Mouse (Mus musculus) erythroblast, embryonic 14.5 days (primary cell): ENCODE results near the gene Nol8. TPM values are rescaled to one million over a fixed set of nuclear protein-coding genes. Genes with fewer than 3 reads are reported as not detected.

Source experiments
- H3K27me3 ChIP-seq: 2 replicates; pipeline ENCODE4 v1.6.1; 2012; ENCODE audit warnings: inconsistent platforms; ENCODE audit not compliant: control insufficient read depth
- H3K36me3 ChIP-seq: 2 replicates; pipeline ENCODE4 v1.6.1; 2012; ENCODE audit warnings: mild to moderate bottlenecking, inconsistent platforms; ENCODE audit not compliant: control insufficient read depth
- H3K4me1 ChIP-seq: 2 replicates; pipeline ENCODE4 v1.6.1; 2012; ENCODE audit warnings: inconsistent platforms; ENCODE audit not compliant: control insufficient read depth
- H3K4me3 ChIP-seq: replicated peaks from 2 replicates; pipeline ENCODE3; 2012; ENCODE audit warnings: moderate library complexity, mild to moderate bottlenecking, inconsistent platforms
- H3K9me3 ChIP-seq: 2 replicates; pipeline ENCODE4 v1.6.1; 2012; ENCODE audit warnings: low read length, inconsistent platforms, mixed read lengths; ENCODE audit not compliant: control insufficient read depth
- GATA1 ChIP-seq: IDR thresholded peaks from 2 replicates; pipeline ENCODE4 v1.6.1; 2012; ENCODE audit warnings: low read length, inconsistent platforms, mixed read lengths
- TAL1 ChIP-seq: IDR thresholded peaks from 3 replicates; pipeline ENCODE4 v1.6.1; 2012; ENCODE audit warnings: low read length, inconsistent platforms, mixed read lengths
- polyA plus RNA-seq: library from polyadenylated mRNA; stranded (reverse); fragments of >175 nt; gene quantifications from 2 replicates; pipeline ENCODE4 v1.2.3, GENCODE M21; 2012

Nol8 gene
- polyA plus RNA-seq, 1 experiment, result 0.09 TPM

DNA sequence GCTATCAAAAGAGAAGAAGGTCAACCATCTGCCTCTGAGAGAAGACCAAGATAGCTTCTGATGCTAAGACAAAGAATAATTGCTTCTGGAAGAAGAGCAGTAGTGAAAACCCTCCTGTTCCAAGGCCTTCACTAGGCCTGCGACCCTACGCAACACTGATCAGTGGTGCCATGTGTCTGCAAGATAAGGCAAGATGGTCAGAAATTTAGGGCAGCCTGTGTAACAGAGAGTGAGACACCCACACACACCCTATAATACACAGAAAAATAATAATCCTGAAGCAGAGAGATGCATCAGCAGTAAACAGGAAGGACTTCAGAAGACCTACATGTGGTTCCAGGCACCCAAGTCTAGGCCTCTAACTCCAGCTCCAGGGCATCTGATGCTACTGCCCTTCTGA lies 12.9 kb upstream of the Nol8 start:
- TF ChIP-seq GATA1, result no peak
- no peak for TF ChIP-seq TAL1
- peaks cover 87% of the 10 kb centered on the region for H3K36me3 ChIP-seq
- H3K4me3 ChIP-seq, result no peak overlapping the region
- H3K27me3 ChIP-seq, result no peaks in the 10 kb centered on the region
- H3K4me1 ChIP-seq, result peaks cover 26% of the 10 kb centered on the region
- H3K9me3 ChIP-seq, result no peaks in the 10 kb centered on the region; the same call in 1 of the 2 replicates

DNA sequence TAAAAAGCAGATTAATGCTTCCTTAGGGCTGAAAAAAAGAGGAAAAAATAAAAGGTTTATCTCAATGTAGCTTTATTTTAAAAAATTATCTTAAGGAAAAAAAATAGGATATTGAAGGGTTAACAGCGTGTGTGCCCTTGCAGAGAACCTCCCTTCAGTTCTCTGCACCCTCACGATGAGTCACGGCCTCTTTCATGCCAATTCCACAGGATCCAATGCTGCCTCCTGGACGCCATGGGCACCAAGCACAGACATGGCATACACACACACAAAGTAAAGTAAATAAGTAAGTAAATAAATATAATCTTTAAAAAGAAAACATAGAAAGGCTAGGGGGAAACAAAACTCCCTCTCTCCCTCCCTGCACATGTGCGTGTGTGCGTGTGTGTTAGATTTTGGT lies 10.2 kb upstream of the Nol8 start:
- H3K4me3 ChIP-seq, result no peak overlapping the region
- TF ChIP-seq GATA1 (no peak), TAL1 (no peak)
- H3K36me3 ChIP-seq, result peaks cover 87% of the 10 kb centered on the region
- peaks cover 28% of the 10 kb centered on the region for H3K4me1 ChIP-seq
- no peaks in the 10 kb centered on the region for H3K27me3 ChIP-seq
- H3K9me3 ChIP-seq, result no peaks in the 10 kb centered on the region; the same call in 1 of the 2 replicates

DNA sequence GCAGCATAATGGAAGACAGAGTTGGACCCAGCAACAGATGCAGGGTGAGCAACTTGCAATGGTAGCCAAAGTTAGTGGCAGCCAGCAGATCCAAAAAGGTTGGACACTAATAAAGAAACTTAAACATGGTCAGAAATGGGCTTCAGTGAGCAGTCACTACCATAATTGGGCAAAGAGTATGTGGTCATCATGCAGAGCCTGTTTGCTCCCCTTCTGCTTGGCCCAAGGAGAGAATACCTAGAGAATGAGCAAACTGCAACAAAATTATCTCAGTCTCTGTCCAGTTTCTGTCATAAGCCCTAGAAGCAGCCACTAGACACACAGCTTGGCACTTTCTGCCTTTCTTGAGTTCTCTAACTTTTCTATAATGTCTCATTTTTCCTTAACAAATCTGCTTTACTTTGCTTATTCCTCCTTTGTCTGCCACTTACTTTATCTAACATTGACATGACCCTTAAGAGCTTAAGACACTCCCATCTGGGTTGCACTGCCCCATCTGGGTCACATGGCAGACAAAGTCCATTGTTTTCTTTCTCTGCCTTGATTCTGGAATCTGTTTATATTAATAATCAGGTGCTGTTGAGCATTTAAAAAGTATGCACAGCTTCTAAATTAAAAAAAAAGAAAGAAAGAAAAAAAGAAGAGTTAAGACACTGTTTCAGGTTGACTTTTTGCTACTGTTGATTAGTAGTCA lies 9.1 kb upstream of the Nol8 start:
- TF ChIP-seq TAL1, result no peak
- TF ChIP-seq GATA1, result no peak
- no peak overlapping the region for H3K4me3 ChIP-seq
- no peaks in the 10 kb centered on the region for H3K27me3 ChIP-seq
- no peaks in the 10 kb centered on the region for H3K9me3 ChIP-seq
- H3K36me3 ChIP-seq, result peaks cover 84% of the 10 kb centered on the region
- H3K4me1 ChIP-seq, result peaks cover 28% of the 10 kb centered on the region

DNA sequence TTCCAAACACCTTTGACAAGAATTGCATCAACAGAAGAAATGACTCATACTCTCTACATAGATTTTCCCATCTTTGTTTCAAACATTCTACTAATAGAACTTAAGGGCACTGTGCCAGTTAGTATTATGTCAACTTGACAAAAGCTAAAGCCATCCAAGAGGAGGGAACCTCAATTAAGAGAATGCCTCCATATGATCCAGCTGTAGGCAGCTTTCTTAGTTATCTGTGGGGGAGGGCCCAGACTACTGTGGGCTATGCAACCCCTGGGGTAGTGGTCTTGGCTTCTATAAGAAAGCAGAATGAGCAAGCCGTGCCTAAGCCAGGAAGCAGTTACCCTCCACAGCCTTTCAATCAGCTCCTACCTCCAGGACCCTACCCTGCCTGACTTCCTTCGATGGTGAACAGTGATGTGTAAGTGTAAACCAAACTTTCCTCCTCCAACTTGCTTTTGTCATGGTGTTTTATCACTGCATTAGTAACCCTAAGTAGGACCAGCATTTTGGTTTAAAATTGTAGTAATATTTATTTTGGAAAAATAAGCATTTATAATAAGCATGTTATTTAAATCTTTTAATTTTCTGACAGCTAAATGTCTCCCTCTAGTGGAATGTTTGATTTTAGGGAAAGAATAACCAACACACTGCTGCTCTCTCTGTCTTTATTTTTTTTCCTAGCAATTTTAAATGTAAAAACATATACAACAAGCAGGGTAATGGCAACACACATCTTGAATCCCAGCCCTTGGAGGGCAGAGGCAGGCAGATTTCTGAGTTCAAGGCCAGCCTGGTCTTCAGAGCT lies 7.9 kb upstream of the Nol8 start:
- Histone ChIP-seq H3K36me3 (peaks cover 80% of the 10 kb centered on the region), H3K9me3 (no peaks in the 10 kb centered on the region), H3K27me3 (no peaks in the 10 kb centered on the region), H3K4me3 (no peak overlapping the region), H3K4me1 (peaks cover 20% of the 10 kb centered on the region)
- TF ChIP-seq GATA1 (no peak), TAL1 (no peak)

DNA sequence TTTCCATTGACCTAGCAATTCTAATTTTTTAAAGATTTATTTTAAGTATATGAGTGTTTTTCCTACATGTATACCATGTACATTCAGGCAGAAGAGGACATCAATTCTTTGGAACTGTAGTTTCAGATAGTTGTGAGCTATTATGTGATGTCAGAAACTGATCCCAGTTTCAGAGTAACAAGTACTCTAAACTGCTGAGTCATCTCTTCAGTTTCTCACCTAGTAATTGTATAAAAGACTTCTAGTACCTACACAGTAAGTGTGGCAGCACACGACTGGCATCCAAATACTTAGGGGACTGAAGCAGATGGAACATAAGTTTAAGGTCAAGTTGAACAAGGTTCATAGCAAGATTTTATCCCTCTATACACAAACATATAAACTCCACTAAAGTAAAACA lies 6.9 kb upstream of the Nol8 start:
- H3K27me3 ChIP-seq, result no peaks in the 10 kb centered on the region
- peaks cover 77% of the 10 kb centered on the region for H3K36me3 ChIP-seq
- H3K9me3 ChIP-seq, result no peaks in the 10 kb centered on the region
- H3K4me3 ChIP-seq, result no peak overlapping the region
- TF ChIP-seq GATA1 (no peak), TAL1 (no peak)
- H3K4me1 ChIP-seq, result peaks cover 18% of the 10 kb centered on the region

DNA sequence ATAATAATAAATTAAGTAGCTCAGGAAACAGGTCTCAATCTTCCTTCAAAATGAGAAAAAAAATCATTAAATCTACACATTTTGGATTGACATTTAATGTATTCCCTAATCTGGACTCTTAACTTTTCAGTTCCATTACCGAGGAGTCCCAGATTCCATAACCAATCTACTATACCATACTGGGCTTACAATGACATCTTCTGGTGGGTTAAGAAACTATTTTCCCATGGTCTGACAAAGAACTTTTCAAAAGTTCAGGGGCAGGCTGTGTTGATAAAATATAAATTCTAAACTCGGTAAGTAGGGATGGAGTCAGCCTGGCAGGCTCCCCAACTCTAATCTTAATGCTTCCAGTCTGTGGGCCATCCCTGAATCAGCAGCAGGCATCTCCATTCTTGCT lies 1.7 kb upstream of the Nol8 start:
- H3K36me3 ChIP-seq, result peaks cover 33% of the 10 kb centered on the region
- TF ChIP-seq GATA1 (no peak), TAL1 (no peak)
- H3K27me3 ChIP-seq, result no peaks in the 10 kb centered on the region
- H3K4me3 ChIP-seq, result peak overlapping the region; percentile 79
- peaks cover 27% of the 10 kb centered on the region for H3K4me1 ChIP-seq
- no peaks in the 10 kb centered on the region for H3K9me3 ChIP-seq

DNA sequence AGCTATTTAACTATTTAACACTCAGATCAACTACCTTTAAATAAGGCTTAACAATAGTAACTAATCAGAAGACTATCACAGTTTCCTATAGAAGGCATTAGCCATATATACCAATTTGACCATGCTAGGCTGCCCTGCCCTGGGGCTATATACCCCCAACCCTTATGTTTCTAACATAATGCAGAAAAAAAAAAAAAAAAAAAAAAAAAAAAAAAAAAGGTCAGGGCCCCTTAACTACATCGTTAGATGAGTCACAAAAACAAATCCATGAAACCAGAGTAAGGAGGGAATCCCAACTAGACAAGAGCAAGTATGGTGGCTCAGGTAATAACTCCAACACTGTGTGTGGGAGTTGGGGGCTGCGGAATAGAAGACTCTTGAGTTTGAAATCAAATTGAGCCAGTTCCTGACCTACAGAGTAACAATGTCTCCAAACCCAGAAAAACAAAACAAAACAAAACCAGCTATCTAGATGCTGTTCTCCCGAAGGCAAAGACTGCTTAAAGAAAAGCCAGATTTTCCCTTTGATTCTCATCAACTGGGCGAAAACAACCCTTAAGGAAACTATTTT lies 1.0 kb upstream of the Nol8 start:
- TF ChIP-seq TAL1 (no peak), GATA1 (no peak)
- peaks cover 27% of the 10 kb centered on the region for H3K4me1 ChIP-seq
- H3K9me3 ChIP-seq, result no peaks in the 10 kb centered on the region
- no peaks in the 10 kb centered on the region for H3K27me3 ChIP-seq
- peak overlapping the region; percentile 79 for H3K4me3 ChIP-seq
- H3K36me3 ChIP-seq, result peaks cover 30% of the 10 kb centered on the region

DNA sequence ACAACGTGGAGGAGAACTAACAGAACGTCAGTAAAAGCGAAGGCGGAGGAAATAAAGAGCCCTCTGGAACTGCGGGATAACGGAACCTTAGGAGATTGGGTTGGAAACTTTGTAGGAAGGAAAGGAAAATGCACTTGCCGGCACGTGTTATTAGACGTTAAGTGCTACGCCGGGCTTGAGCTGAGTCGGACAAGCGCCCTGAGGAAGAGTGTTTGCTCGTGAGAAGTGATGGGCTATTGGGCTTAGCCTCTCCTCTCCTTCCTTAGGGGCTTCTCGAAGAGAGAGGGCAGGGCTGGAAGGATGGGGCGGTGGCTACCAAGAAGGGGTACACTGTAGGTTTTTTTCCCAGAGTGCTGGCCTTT lies 283 bp downstream of the Nol8 start:
- no peaks in the 10 kb centered on the region for H3K9me3 ChIP-seq
- no peaks in the 10 kb centered on the region for H3K27me3 ChIP-seq
- peak overlapping the region; percentile 79 for H3K4me3 ChIP-seq
- H3K36me3 ChIP-seq, result peaks cover 30% of the 10 kb centered on the region
- no peak for TF ChIP-seq GATA1
- peaks cover 27% of the 10 kb centered on the region for H3K4me1 ChIP-seq

DNA sequence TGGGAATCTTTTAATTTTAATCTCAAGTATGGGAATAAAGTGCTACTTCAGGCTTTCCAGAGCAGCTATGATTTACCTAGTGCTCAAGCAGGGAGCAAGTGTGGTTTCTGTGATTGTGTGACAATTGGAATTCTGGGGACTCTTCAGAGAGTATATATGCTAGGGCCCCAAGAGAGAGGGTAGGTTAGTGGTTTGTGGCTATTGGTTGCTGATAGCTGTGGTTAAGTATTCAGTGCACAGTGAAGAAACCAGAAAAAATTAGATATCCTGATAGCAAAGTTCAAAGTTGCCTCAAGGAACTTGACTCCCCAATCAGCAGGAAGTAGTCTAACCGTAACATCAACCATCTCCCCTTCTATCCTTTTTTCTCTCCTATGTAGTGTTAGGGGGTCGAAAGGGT lies 24.9 kb downstream of the Nol8 start:
- Histone ChIP-seq H3K4me3 (no peak overlapping the region), H3K4me1 (peaks cover 14% of the 10 kb centered on the region), H3K27me3 (no peaks in the 10 kb centered on the region), H3K9me3 (no peaks in the 10 kb centered on the region), H3K36me3 (peaks cover 50% of the 10 kb centered on the region)
- TF ChIP-seq GATA1 (no peak), TAL1 (no peak)
